Mouse (Mus musculus) heart, adult 2 months (tissue): ENCODE measurements around the gene Qars. TPM values are rescaled to one million over a fixed set of nuclear protein-coding genes. Genes with fewer than 3 reads are reported as not detected.

Experiments
- DNase-seq, 2 experiments: peaks; one replicate each; pipeline ENCODE4 v3.0.0; 2021
- H3K27ac ChIP-seq: fragments of 200-600 bp; 2 replicates; pipeline ENCODE4 v1.8.1; 2022
- H3K27me3 ChIP-seq: fragments of 200-500 bp; 2 replicates; pipeline ENCODE4 v1.6.1; 2012; ENCODE audit warnings: mild to moderate bottlenecking, low read length, inconsistent platforms, mixed read lengths; ENCODE audit not compliant: control insufficient read depth, insufficient read depth
- H3K36me3 ChIP-seq: fragments of 200-500 bp; 2 replicates; pipeline ENCODE4 v1.6.1; 2012; ENCODE audit warnings: low read length, inconsistent platforms; ENCODE audit not compliant: control insufficient read depth, insufficient read depth
- H3K4me1 ChIP-seq: fragments of 200-500 bp; 2 replicates; pipeline ENCODE4 v1.6.1; 2011; ENCODE audit warnings: low read length; ENCODE audit not compliant: control insufficient read depth, insufficient read depth
- H3K4me3 ChIP-seq: fragments of 200-600 bp; 2 replicates; pipeline ENCODE4 v1.8.1; 2022
- H3K79me2 ChIP-seq: fragments of 200-500 bp; replicated peaks from 2 replicates; pipeline ENCODE4 v1.6.1; 2012; ENCODE audit warnings: mild to moderate bottlenecking, inconsistent platforms, low read length, moderate library complexity, mixed read lengths; ENCODE audit not compliant: control insufficient read depth, insufficient read depth
- H3K9ac ChIP-seq: fragments of 200-500 bp; 2 replicates; pipeline ENCODE4 v1.6.1; 2012; ENCODE audit warnings: low read depth, mild to moderate bottlenecking, control low read depth, inconsistent platforms, low read length, mixed read lengths
- CTCF ChIP-seq: fragments of 200-600 bp; IDR thresholded peaks from 2 replicates; pipeline ENCODE4 v1.8.1; 2022; ENCODE audit warnings: antibody characterized with exemption, mild to moderate bottlenecking, moderate library complexity
- EP300 ChIP-seq: fragments of 200-500 bp; IDR thresholded peaks from 2 replicates; pipeline ENCODE4 v1.6.1; 2011; ENCODE audit warnings: low read depth, low read length, control low read depth; ENCODE audit not compliant: insufficient read depth
- POLR2A ChIP-seq: fragments of 200-500 bp; IDR thresholded peaks from 2 replicates; pipeline ENCODE4 v1.6.1; 2011; ENCODE audit warnings: mild to moderate bottlenecking, low read depth, low read length, control low read depth; ENCODE audit not compliant: insufficient read depth
- WGBS: fragments of 180-500 bp; shearing (Covaris S2); methylation state at CpG from one replicate; pipeline ENCODE4 v1.1.7; 2018; 5-methylcytosine and 5-hydroxymethylcytosine counted together
- intact Hi-C: fragments of 180-260 bp; cut with DNase I; formaldehyde crosslinking; loops from one replicate; pipeline ENCODE4 v1.15.1; 2025
- polyA plus RNA-seq: library from polyadenylated mRNA; depleted of rRNA; stranded (reverse); fragments of >200 nt; gene quantifications from 2 replicates; pipeline ENCODE4 v1.2.3, GENCODE M21; 2012
- total RNA-seq, 2 experiments: library from RNA; stranded (reverse); gene quantifications; 2 replicates each; pipeline ENCODE4 v1.2.3; 2021

Gene Qars
- total and polyA plus RNA-seq, 3 experiments, result 68.4 to 108 (median 76.3) TPM

GRCm38 (mm10) chr9:108462192-108462591, 45.3 kb upstream of the Qars start:
- H3K79me2 ChIP-seq, result peaks cover 2% of the 10 kb centered on the region
- no peaks in the 10 kb centered on the region for H3K36me3 ChIP-seq
- TF ChIP-seq CTCF, result no peak
- no peak for TF ChIP-seq EP300
- TF ChIP-seq POLR2A, result peak; percentile 39; the same call in 1 of the 2 replicates
- peaks cover 13% of the 10 kb centered on the region for H3K4me1 ChIP-seq
- H3K4me3 ChIP-seq, result no peak overlapping the region
- WGBS, result 41% methylated on average over 10 of the region's 10 CpGs
- DNase-seq, result peak; percentile 49 to 55
- 0 out of 2 replicates have a peak overlapping the region, but pooled peaks have one; percentile 1 for H3K9ac ChIP-seq
- intact Hi-C loops, result no loop called here
- H3K27ac ChIP-seq, result peak overlapping the region; percentile 97
- H3K27me3 ChIP-seq, result no peaks in the 10 kb centered on the region

DNA sequence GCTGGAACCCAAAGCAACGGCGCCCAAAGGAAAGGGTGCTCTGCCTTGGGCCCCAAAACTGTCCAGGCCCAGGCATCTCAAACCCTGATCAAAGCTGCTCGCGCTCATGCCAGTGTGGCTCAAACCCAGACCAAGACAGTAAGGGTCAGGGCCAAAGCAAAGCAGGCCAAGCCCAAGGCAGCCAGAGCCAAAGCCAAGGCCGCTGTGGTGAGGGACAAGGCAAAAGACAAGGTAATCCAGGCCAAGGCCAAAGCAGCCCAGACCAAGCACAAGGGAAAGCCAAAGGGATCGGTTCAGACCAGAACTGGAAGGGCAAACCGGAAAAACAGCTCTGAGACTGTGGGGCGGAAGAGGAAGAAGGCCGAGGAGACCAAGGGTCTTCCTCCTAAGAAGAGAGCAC, 43.8 kb upstream of the Qars start:
- no peak for DNase-seq
- Histone ChIP-seq H3K9ac (no peak overlapping the region), H3K27me3 (no peaks in the 10 kb centered on the region), H3K4me1 (peaks cover 13% of the 10 kb centered on the region), H3K79me2 (peaks cover 2% of the 10 kb centered on the region), H3K36me3 (no peaks in the 10 kb centered on the region), H3K27ac (no peak overlapping the region), H3K4me3 (no peak overlapping the region)
- intact Hi-C loops, result no loop called here
- WGBS, result 95% methylated on average over 9 of the region's 9 CpGs
- no peak for TF ChIP-seq POLR2A
- no peak for TF ChIP-seq EP300
- no peak for TF ChIP-seq CTCF

DNA sequence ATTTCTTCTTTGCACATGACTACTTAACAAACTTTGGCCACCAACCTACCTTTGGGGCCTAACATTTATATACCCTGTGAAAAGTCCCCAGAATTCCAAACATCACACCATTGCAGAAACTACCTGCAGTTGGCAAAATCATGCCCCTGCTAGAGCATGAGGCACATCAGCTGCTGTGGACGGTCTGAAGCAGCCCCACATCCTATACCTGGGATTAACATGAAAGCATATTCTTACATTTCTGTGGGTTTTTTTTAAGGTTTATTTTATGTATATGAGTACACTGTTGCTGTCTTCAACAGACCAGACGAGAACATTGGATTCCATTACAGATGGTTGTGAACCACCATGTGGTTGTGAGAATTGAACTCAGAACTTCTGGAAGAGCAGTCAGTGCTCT, 41.3 kb upstream of the Qars start:
- intact Hi-C loops, result no loop called here
- Histone ChIP-seq H3K36me3 (no peaks in the 10 kb centered on the region), H3K4me3 (no peak overlapping the region), H3K27ac (no peak overlapping the region), H3K9ac (no peak overlapping the region), H3K27me3 (no peaks in the 10 kb centered on the region), H3K4me1 (peaks cover 13% of the 10 kb centered on the region), H3K79me2 (peaks cover 2% of the 10 kb centered on the region)
- TF ChIP-seq POLR2A, result no peak
- no peak for DNase-seq
- WGBS, result 93% methylated on average over 2 of the region's 2 CpGs

GRCm38 (mm10) chr9:108469430-108469829, 38.1 kb upstream of the Qars start:
- no peaks in the 10 kb centered on the region for H3K4me1 ChIP-seq
- H3K79me2 ChIP-seq, result no peaks in the 10 kb centered on the region
- H3K4me3 ChIP-seq, result no peak overlapping the region
- WGBS, result 76% methylated on average over 5 of the region's 5 CpGs
- no peak overlapping the region for H3K9ac ChIP-seq
- DNase-seq, result no peak
- no peak overlapping the region for H3K27ac ChIP-seq
- TF ChIP-seq EP300, result no peak
- H3K36me3 ChIP-seq, result no peaks in the 10 kb centered on the region
- H3K27me3 ChIP-seq, result no peaks in the 10 kb centered on the region
- intact Hi-C loops, result no loop called here

- Histone ChIP-seq H3K4me1 (no peaks in the 10 kb centered on the region), H3K27me3 (no peaks in the 10 kb centered on the region), H3K4me3 (no peak overlapping the region), H3K27ac (no peak overlapping the region), H3K36me3 (no peaks in the 10 kb centered on the region), H3K79me2 (no peaks in the 10 kb centered on the region), H3K9ac (no peak overlapping the region)
- 59% methylated on average over 4 of the region's 4 CpGs for WGBS
- no peak for TF ChIP-seq EP300
- TF ChIP-seq CTCF, result no peak
- TF ChIP-seq POLR2A, result no peak
- DNase-seq, result no peak
- intact Hi-C loops, result no loop called here
Observed at GRCm38 (mm10) chr9:108469845-108470244, 37.7 kb upstream of the Qars start.

- no peaks in the 10 kb centered on the region for H3K36me3 ChIP-seq
- intact Hi-C loops, result no loop called here
- H3K4me1 ChIP-seq, result peaks cover 5% of the 10 kb centered on the region
- H3K9ac ChIP-seq, result no peak overlapping the region
- H3K79me2 ChIP-seq, result no peaks in the 10 kb centered on the region
- H3K27ac ChIP-seq, result no peak overlapping the region
- H3K27me3 ChIP-seq, result no peaks in the 10 kb centered on the region
- WGBS, result 50% methylated on average over 1 of the region's 1 CpGs
- no peak for DNase-seq
- TF ChIP-seq CTCF (no peak), POLR2A (no peak), EP300 (no peak)
- H3K4me3 ChIP-seq, result no peak overlapping the region
Observed at GRCm38 (mm10) chr9:108474528-108474927, 33.0 kb upstream of the Qars start.
